10 mouse cellular contexts compared by ENCODE assay signal in the genomic region with DNA sequence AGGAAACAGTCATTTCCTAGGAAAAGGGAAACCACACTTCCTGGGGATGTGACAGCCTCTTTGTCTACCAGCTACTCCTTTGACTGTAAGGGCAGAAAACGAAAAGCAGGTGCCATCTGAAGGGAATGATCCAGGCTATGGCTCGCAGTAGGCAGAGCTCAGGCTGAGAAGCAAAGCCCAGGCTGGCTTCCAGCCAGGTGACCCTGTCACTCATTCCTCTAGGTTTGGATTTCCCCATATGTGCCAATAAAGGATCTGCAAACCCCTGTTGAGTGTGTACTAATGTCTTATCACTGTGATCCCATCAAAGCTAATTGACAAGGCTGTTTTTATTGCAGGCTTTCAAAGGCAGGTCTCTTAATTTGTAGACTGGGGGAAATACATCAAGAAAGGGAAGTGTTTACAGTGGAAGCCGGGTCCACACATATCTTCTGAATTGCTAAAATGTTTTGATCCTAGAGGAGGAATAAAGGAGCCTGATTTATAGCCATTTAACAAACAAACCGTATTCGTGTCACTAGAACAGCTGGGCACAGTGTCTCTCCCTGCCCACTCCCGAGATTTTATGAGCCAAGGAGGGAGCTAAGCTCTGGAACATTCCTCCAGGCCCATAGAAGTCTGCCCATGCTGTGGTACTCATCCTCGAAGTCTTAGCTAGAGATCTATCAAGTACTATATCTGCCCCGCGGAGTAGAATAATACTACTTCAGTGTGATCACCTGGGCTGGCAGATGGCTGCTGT.
DNase-seq lines count a peak whose midpoint lies in the region; ATAC-seq and TF ChIP-seq lines count a peak whose summit lies in the region.
"Had no signal": no experiment of that assay in that cellular context is flagged by ENCODE, and none has a peak within 500 bp of the region (broad histone marks: within the 10 kb centered on the region; RNA-seq: fewer than 3 reads in every experiment).

No protein-coding gene starts in this region.

- peak; percentile 21; the same call in 1 of the 2 replicates for ATAC-seq in hindbrain, postnatal 0 days
- no peak for ATAC-seq in hindbrain, embryonic 12.5 days (ENCODE audit: low FRiP score)
- ATAC-seq in neural tube, embryonic 13.5 days (ENCODE audit: low read depth), result peak; percentile 55
- peak; percentile 29 to 37; a peak in 1 of 4 replicates for ATAC-seq in hematopoietic stem cell, adult 5-6 weeks (replicated peaks in 1 of 2; ENCODE audit: insufficient read depth in 1 of 2, low FRiP score in 2 of 2, low TSS enrichment in 1 of 2, low read depth in 1 of 2, poor library complexity in 2 of 2, severe bottlenecking in 2 of 2)
- no peak for ATAC-seq in stomach, postnatal 0 days (ENCODE audit: low FRiP score, low TSS enrichment)

- DNase-seq in hindbrain, postnatal 0 days (ENCODE audit: low spot score), result peak; percentile 67
- no peak for DNase-seq in neural tube, embryonic 10.5 days (ENCODE audit: extremely low spot score, low spot score)
- peak; percentile 33 for DNase-seq in stomach, postnatal 0 days (ENCODE audit: low spot score)
- no peak for DNase-seq in heart, adult 9 months (ENCODE audit: low spot score in 2 of 2)
- DNase-seq: heart, postnatal 36 days; right cerebral cortex, adult 18-20 months; thymus, postnatal 25 days had no signal

- no peak overlapping the region for H3K4me3 ChIP-seq in hindbrain, postnatal 0 days (ENCODE audit: low read length)
- H3K4me3 ChIP-seq in hindbrain, embryonic 12.5 days, result no peak overlapping the region
- H3K4me3 ChIP-seq in neural tube, embryonic 13.5 days, result no peak overlapping the region
- H3K4me3 ChIP-seq in stomach, postnatal 0 days (ENCODE audit: low read depth, low read length), result no peak overlapping the region

- no peak overlapping the region for H3K9ac ChIP-seq in hindbrain, postnatal 0 days (replicated peaks; ENCODE audit: low read length)
- H3K9ac ChIP-seq in hindbrain, embryonic 12.5 days, result no peak overlapping the region
- H3K9ac ChIP-seq in neural tube, embryonic 13.5 days, result no peak overlapping the region
- no peak overlapping the region for H3K9ac ChIP-seq in stomach, postnatal 0 days (ENCODE audit: low read length)

- H3K9me3 ChIP-seq in hindbrain, postnatal 0 days (ENCODE audit: low read length), result no peaks in the 10 kb centered on the region
- H3K9me3 ChIP-seq in hindbrain, embryonic 12.5 days (replicated peaks), result no peaks in the 10 kb centered on the region
- H3K9me3 ChIP-seq in neural tube, embryonic 13.5 days, result no peaks in the 10 kb centered on the region
- H3K9me3 ChIP-seq in stomach, postnatal 0 days (ENCODE audit: control insufficient read depth, low read length), result no peaks in the 10 kb centered on the region

- TF ChIP-seq CTCF in hindbrain, postnatal 0 days (IDR thresholded peaks at IDR 0.05; ENCODE audit: low read depth), result no peak
- no peak for TF ChIP-seq CTCF in stomach, postnatal 0 days (IDR thresholded peaks at IDR 0.05; ENCODE audit: low read depth)

- TF ChIP-seq EP300 in stomach, postnatal 0 days (optimal IDR thresholded peaks at IDR 0.05), result no peak

- H3K27me3 ChIP-seq in hindbrain, postnatal 0 days (ENCODE audit: insufficient read depth, low read length), result no peaks in the 10 kb centered on the region
- H3K27me3 ChIP-seq in hindbrain, embryonic 12.5 days, result 0 out of 2 replicates have a peak, but pooled peaks cover 5% of the 10 kb centered on the region
- no peaks in the 10 kb centered on the region for H3K27me3 ChIP-seq in neural tube, embryonic 13.5 days
- no peaks in the 10 kb centered on the region for H3K27me3 ChIP-seq in stomach, postnatal 0 days (ENCODE audit: control insufficient read depth, insufficient read depth, low read length)

- H3K36me3 ChIP-seq in hindbrain, postnatal 0 days (ENCODE audit: insufficient read depth, low read length), result no peaks in the 10 kb centered on the region
- H3K36me3 ChIP-seq in hindbrain, embryonic 12.5 days, result no peaks in the 10 kb centered on the region
- no peaks in the 10 kb centered on the region for H3K36me3 ChIP-seq in neural tube, embryonic 13.5 days
- no peaks in the 10 kb centered on the region for H3K36me3 ChIP-seq in stomach, postnatal 0 days (ENCODE audit: control insufficient read depth, insufficient read depth, low read length)

- H3K4me1 ChIP-seq in hindbrain, postnatal 0 days (ENCODE audit: insufficient read depth, low read length), result peaks cover 8% of the 10 kb centered on the region; the same call in 1 of the 2 replicates
- H3K4me1 ChIP-seq in hindbrain, embryonic 12.5 days, result peaks cover 13% of the 10 kb centered on the region
- peaks cover 49% of the 10 kb centered on the region for H3K4me1 ChIP-seq in neural tube, embryonic 13.5 days (replicated peaks)
- no peaks in the 10 kb centered on the region for H3K4me1 ChIP-seq in stomach, postnatal 0 days (replicated peaks; ENCODE audit: control insufficient read depth, insufficient read depth)

- no peak overlapping the region for H3K4me2 ChIP-seq in hindbrain, postnatal 0 days (ENCODE audit: low read depth, low read length)
- H3K4me2 ChIP-seq in hindbrain, embryonic 12.5 days (replicated peaks), result no peak overlapping the region
- H3K4me2 ChIP-seq in neural tube, embryonic 13.5 days, result no peak overlapping the region
- no peak overlapping the region for H3K4me2 ChIP-seq in stomach, postnatal 0 days (replicated peaks; ENCODE audit: low read depth)

- H3K27ac ChIP-seq in hindbrain, postnatal 0 days, result no peak overlapping the region
- no peak overlapping the region for H3K27ac ChIP-seq in hindbrain, embryonic 12.5 days
- H3K27ac ChIP-seq in neural tube, embryonic 13.5 days (replicated peaks), result peak overlapping the region; percentile 46
- H3K27ac ChIP-seq in stomach, postnatal 0 days (replicated peaks), result no peak overlapping the region

- 48% methylated on average over 9 of the region's 9 CpGs for WGBS in hindbrain, postnatal 0 days
- WGBS in hindbrain, embryonic 12.5 days, result 73% methylated on average over 9 of the region's 9 CpGs
- WGBS in neural tube, embryonic 13.5 days, result 35% methylated on average over 9 of the region's 9 CpGs
- 47% methylated on average over 9 of the region's 9 CpGs for WGBS in stomach, postnatal 0 days

Comparison
In these comparisons a context has a peak if more than half of its experiments do, and no peak if none do; other contexts are left out.
1. ATAC-seq: peak in hindbrain, postnatal 0 days (single experiment), neural tube, embryonic 13.5 days (single experiment) and hematopoietic stem cell, adult 5-6 weeks (2 of 2); none in hindbrain, embryonic 12.5 days (single experiment) and stomach, postnatal 0 days (single experiment).
2. DNase-seq: peak in hindbrain, postnatal 0 days (single experiment) and stomach, postnatal 0 days (single experiment); none in neural tube, embryonic 10.5 days (single experiment) and heart, adult 9 months (0 of 2).